Mouse (Mus musculus) limb, embryonic 14.5 days (tissue): Measurements from ENCODE around the gene Syne3. TPM values are rescaled to one million over a fixed set of nuclear protein-coding genes. Genes with fewer than 3 reads are reported as not detected.
A peak's percentile ranks its signal among the peaks of the same experiment; 100 is the strongest.

Source experiments
- ATAC-seq: fragments of 200-750 bp; cut with Nextera tagmentation; 2 replicates; pipeline ENCODE4 v1.8.0; 2017; ENCODE audit warnings: low read depth, moderate number of reproducible peaks, moderate TSS enrichment; ENCODE audit not compliant: low FRiP score
- DNase-seq: peaks from one replicate; pipeline ENCODE4 v3.0.0-alpha.2; 2015; ENCODE audit warnings: low spot score
- H3K27ac ChIP-seq: fragments of 300-500 bp; sonication (generic); replicated peaks from 2 replicates; pipeline ENCODE4 v1.5.1; 2014; ENCODE audit warnings: low read depth, mild to moderate bottlenecking, low read length, moderate library complexity, mixed read lengths
- H3K27me3 ChIP-seq: fragments of 300-500 bp; sonication (generic); 2 replicates; pipeline ENCODE4 v1.6.1; 2014; ENCODE audit warnings: low read length, mixed read lengths; ENCODE audit not compliant: control insufficient read depth, insufficient read depth
- H3K36me3 ChIP-seq: fragments of 300-500 bp; sonication (generic); 2 replicates; pipeline ENCODE4 v1.6.1; 2014; ENCODE audit warnings: mild to moderate bottlenecking, low read length, moderate library complexity, mixed read lengths; ENCODE audit not compliant: control insufficient read depth, insufficient read depth
- H3K4me1 ChIP-seq: fragments of 300-500 bp; sonication (generic); 2 replicates; pipeline ENCODE4 v1.6.1; 2014; ENCODE audit warnings: antibody characterized with exemption, low read length, mixed read lengths; ENCODE audit not compliant: control insufficient read depth, insufficient read depth
- H3K4me2 ChIP-seq: fragments of 300-500 bp; sonication (generic); replicated peaks from 2 replicates; pipeline ENCODE4 v1.6.1; 2014; ENCODE audit warnings: low read depth, mild to moderate bottlenecking, low read length, moderate library complexity; ENCODE audit not compliant: severe bottlenecking
- H3K4me3 ChIP-seq: fragments of 300-500 bp; sonication (generic); replicated peaks from 2 replicates; pipeline ENCODE4 v1.5.1; 2014; ENCODE audit warnings: low read length
- H3K9ac ChIP-seq: fragments of 300-500 bp; sonication (generic); 2 replicates; pipeline ENCODE4 v1.6.1; 2014; ENCODE audit warnings: mild to moderate bottlenecking, low read depth, low read length, moderate library complexity; ENCODE audit not compliant: severe bottlenecking
- H3K9me3 ChIP-seq: fragments of 300-500 bp; sonication (generic); 2 replicates; pipeline ENCODE4 v1.6.1; 2016; ENCODE audit warnings: low read length; ENCODE audit not compliant: control insufficient read depth
- POLR2A ChIP-seq: fragments of 200-500 bp; IDR thresholded peaks from 2 replicates; pipeline ENCODE4 v1.8.0; 2012; ENCODE audit warnings: inconsistent platforms, mild to moderate bottlenecking, moderate library complexity, borderline replicate concordance; ENCODE audit not compliant: insufficient read depth, insufficient read length; ENCODE audit errors: extremely low read depth
- WGBS: fragments of 180-500 bp; shearing (Covaris S2); extraction: QIAGEN DNeasy Blood & Tissue Kit; methylation state at CpG from one replicate; pipeline ENCODE4 v1.1.7; 2014; 5-methylcytosine and 5-hydroxymethylcytosine counted together
- polyA plus RNA-seq, 2 experiments: library from polyadenylated mRNA; depleted of rRNA in 1 of 2; stranded (reverse) in 1 of 2; unstranded in 1 of 2; fragments of >200 nt; fragmentation: Nextera tagmentation in 1 of 2; extraction: Ambion mirVana in 1 of 2; gene quantifications; 2 replicates each; pipeline versions ENCODE4 v1.2.1 to v1.2.3; 2012 to 2014

The Syne3 gene
- polyA plus RNA-seq, 2 experiments = 2.0 to 2.6 TPM

- ATAC-seq (peak; percentile 71), DNase-seq (no peak)
- no peaks in the 10 kb centered on the region for H3K36me3 ChIP-seq
- no peak overlapping the region for H3K4me3 ChIP-seq
- TF ChIP-seq POLR2A = no peak
- H3K27me3 ChIP-seq = no peaks in the 10 kb centered on the region
- peak overlapping the region; percentile 75 for H3K27ac ChIP-seq
- no peak overlapping the region for H3K9ac ChIP-seq
- WGBS = 33% methylated on average over 8 of the region's 8 CpGs
- H3K9me3 ChIP-seq = no peaks in the 10 kb centered on the region
- H3K4me2 ChIP-seq = 0 out of 2 replicates have a peak overlapping the region, but pooled peaks have one; percentile 3
- H3K4me1 ChIP-seq = peaks cover 34% of the 10 kb centered on the region
Measured at GRCm38 (mm10) chr12:104897051-104897618, 112.5 kb downstream of the Syne3 start.

- H3K4me1 ChIP-seq = peaks cover 29% of the 10 kb centered on the region
- H3K4me3 ChIP-seq = no peak overlapping the region
- no peak overlapping the region for H3K4me2 ChIP-seq
- no peak overlapping the region for H3K9ac ChIP-seq
- DNase-seq (no peak), ATAC-seq (no peak)
- no peaks in the 10 kb centered on the region for H3K36me3 ChIP-seq
- H3K9me3 ChIP-seq = no peaks in the 10 kb centered on the region
- TF ChIP-seq POLR2A = no peak
- H3K27ac ChIP-seq = peak overlapping the region; percentile 75
- no peaks in the 10 kb centered on the region for H3K27me3 ChIP-seq
- WGBS = 76% methylated on average over 16 of the region's 16 CpGs
Measured at GRCm38 (mm10) chr12:104896640-104897039, 113.0 kb downstream of the Syne3 start.

- 92% methylated on average over 3 of the region's 3 CpGs for WGBS
- Histone ChIP-seq H3K9ac (no peak overlapping the region), H3K27me3 (no peaks in the 10 kb centered on the region), H3K36me3 (no peaks in the 10 kb centered on the region), H3K27ac (no peak overlapping the region), H3K4me2 (no peak overlapping the region), H3K4me3 (no peak overlapping the region), H3K9me3 (no peaks in the 10 kb centered on the region), H3K4me1 (peaks cover 9% of the 10 kb centered on the region)
- DNase-seq (no peak), ATAC-seq (no peak)
- TF ChIP-seq POLR2A = no peak
Measured at GRCm38 (mm10) chr12:104892245-104892644, 117.4 kb downstream of the Syne3 start.

- TF ChIP-seq POLR2A = no peak
- DNase-seq (no peak), ATAC-seq (no peak)
- 63% methylated on average over 8 of the region's 8 CpGs for WGBS
- Histone ChIP-seq H3K4me1 (no peaks in the 10 kb centered on the region), H3K36me3 (no peaks in the 10 kb centered on the region), H3K9ac (no peak overlapping the region), H3K9me3 (no peaks in the 10 kb centered on the region), H3K4me2 (no peak overlapping the region), H3K27me3 (no peaks in the 10 kb centered on the region), H3K4me3 (no peak overlapping the region), H3K27ac (no peak overlapping the region)
Measured at GRCm38 (mm10) chr12:104890066-104890465, 119.5 kb downstream of the Syne3 start.

GRCm38 (mm10) chr12:104886104-104886503, 123.5 kb downstream of the Syne3 start:
- WGBS = 91% methylated on average over 7 of the region's 7 CpGs
- H3K4me1 ChIP-seq = no peaks in the 10 kb centered on the region
- H3K9me3 ChIP-seq = no peaks in the 10 kb centered on the region
- ATAC-seq = no peak
- no peak for DNase-seq
- H3K27me3 ChIP-seq = no peaks in the 10 kb centered on the region
- TF ChIP-seq POLR2A = no peak
- H3K4me3 ChIP-seq = no peak overlapping the region
- H3K36me3 ChIP-seq = no peaks in the 10 kb centered on the region
- no peak overlapping the region for H3K9ac ChIP-seq
- H3K27ac ChIP-seq = no peak overlapping the region
- no peak overlapping the region for H3K4me2 ChIP-seq
